Mouse (Mus musculus) myocyte (in vitro differentiated cells): ENCODE measurements at regions not wholly inside any gene's neighbourhood (a gene's known extent, or its start where the extent isn't known, plus 50 kb on each side); places are given as distances from the start of the nearest gene placed in this dataset.

Experiments
- H3K27me3 ChIP-seq: one replicate; pipeline ENCODE4 v1.6.1; 2011; ENCODE audit not compliant: control insufficient read depth, insufficient read depth, insufficient read length
- H3K36me3 ChIP-seq: one replicate; pipeline ENCODE4 v1.6.1; 2011; ENCODE audit not compliant: control insufficient read depth, insufficient read depth
- H3K4me2 ChIP-seq: one replicate; pipeline ENCODE4 v1.6.1; 2011; ENCODE audit warnings: low read depth, control low read depth
- H3K4me3 ChIP-seq: one replicate; pipeline ENCODE4 v1.5.1; 2011; ENCODE audit warnings: mild to moderate bottlenecking, control low read depth, moderate library complexity
- H3K79me2 ChIP-seq: one replicate; pipeline ENCODE4 v1.6.1; 2011; ENCODE audit not compliant: control insufficient read depth, insufficient read depth
- H3ac ChIP-seq: one replicate; pipeline ENCODE4 v1.6.1; 2011; ENCODE audit not compliant: control insufficient read depth, insufficient read length
- MYOG ChIP-seq, 3 experiments: IDR thresholded peaks; one replicate each; pipeline ENCODE4 v1.6.1; 2011; ENCODE audit warnings: control low read depth in 2 of 3, low read depth in 2 of 3, mild to moderate bottlenecking in 2 of 3; ENCODE audit not compliant: insufficient read length in 2 of 3, control insufficient read depth in 1 of 3, insufficient read depth in 1 of 3

- no peak overlapping the region for H3ac ChIP-seq
- no peaks in the 10 kb centered on the region for H3K79me2 ChIP-seq
- H3K4me2 ChIP-seq, result no peak overlapping the region
- no peaks in the 10 kb centered on the region for H3K27me3 ChIP-seq
- TF ChIP-seq MYOG (IDR thresholded peaks at IDR 0.05; ENCODE audit: control insufficient read depth in 1 of 3, insufficient read depth in 1 of 3, insufficient read length in 2 of 3, low read depth in 2 of 3), result no peak
- H3K4me3 ChIP-seq, result no peak overlapping the region
- no peaks in the 10 kb centered on the region for H3K36me3 ChIP-seq
These were observed 1304.1 kb downstream of the Pla2g4a start for GRCm38 (mm10) chr1:148656990-148657389.
